In the genomic region with DNA sequence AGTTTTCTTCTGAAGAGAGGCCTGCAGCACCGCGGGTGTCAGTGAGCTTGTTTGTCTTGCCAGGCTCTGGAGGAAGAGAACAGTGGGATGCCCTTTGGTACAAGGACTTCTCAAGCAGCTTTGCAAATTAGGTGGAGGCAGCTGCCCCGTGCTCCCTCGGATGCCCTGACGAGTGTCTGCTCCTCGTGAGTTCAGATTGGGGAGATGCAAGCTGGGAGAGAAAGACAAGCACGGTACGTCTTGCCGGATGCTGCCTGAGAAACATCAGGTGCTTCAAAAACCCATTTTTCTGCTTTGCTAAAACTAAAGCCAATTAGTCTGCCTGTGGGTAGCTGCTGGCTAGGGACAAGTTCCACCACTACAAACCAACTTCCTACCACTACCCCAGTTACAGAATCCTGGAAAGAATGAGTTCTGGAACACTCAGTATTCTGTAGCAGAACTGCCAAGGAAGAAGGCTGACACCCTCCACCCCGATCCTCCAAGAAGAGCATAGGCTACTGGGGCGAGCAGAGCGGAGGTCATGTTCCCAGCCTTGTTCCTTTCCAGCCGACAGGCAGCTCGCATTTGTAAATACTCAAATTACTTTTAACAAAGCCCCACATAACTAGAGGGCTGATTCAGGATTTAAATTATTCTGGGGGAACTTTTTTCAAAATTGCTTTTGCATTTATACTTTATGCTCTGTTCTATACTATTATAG, we compare ENCODE assay signal across 9 mouse cellular contexts.
A peak's percentile ranks its signal among the peaks of the same experiment; 100 is the strongest.
DNase-seq lines count a peak whose midpoint lies in the region; ATAC-seq and TF ChIP-seq lines count a peak whose summit lies in the region.
"Had no signal": no experiment of that assay in that cellular context is flagged by ENCODE, and none has a peak within 500 bp of the region (broad histone marks: within the 10 kb centered on the region; RNA-seq: fewer than 3 reads in every experiment).

No protein-coding gene starts in this region.

- no peak for TF ChIP-seq CTCF in stomach, postnatal 0 days (IDR thresholded peaks at IDR 0.05; ENCODE audit: low read depth)

- no peak overlapping the region for H3K4me3 ChIP-seq in stomach, embryonic 16.5 days (replicated peaks; ENCODE audit: low read length)
- no peak overlapping the region for H3K4me3 ChIP-seq in stomach, postnatal 0 days (ENCODE audit: low read depth, low read length)
- H3K4me3 ChIP-seq in hindbrain, embryonic 15.5 days = no peak overlapping the region

- H3K9ac ChIP-seq in stomach, embryonic 16.5 days (ENCODE audit: low read length) = no peak overlapping the region
- no peak overlapping the region for H3K9ac ChIP-seq in stomach, postnatal 0 days (ENCODE audit: low read length)
- no peak overlapping the region for H3K9ac ChIP-seq in hindbrain, embryonic 15.5 days

- H3K27ac ChIP-seq in stomach, embryonic 16.5 days (ENCODE audit: low read length) = no peak overlapping the region
- no peak overlapping the region for H3K27ac ChIP-seq in stomach, postnatal 0 days (replicated peaks)
- H3K27ac ChIP-seq in hindbrain, embryonic 15.5 days (replicated peaks) = no peak overlapping the region

- 18% methylated on average over 14 of the region's 14 CpGs for WGBS in stomach, embryonic 16.5 days
- WGBS in stomach, postnatal 0 days = 23% methylated on average over 14 of the region's 14 CpGs
- WGBS in hindbrain, embryonic 15.5 days = 6% methylated on average over 14 of the region's 14 CpGs

- H3K9me3 ChIP-seq in stomach, embryonic 16.5 days (replicated peaks; ENCODE audit: control insufficient read depth, low read length) = no peaks in the 10 kb centered on the region
- H3K9me3 ChIP-seq in stomach, postnatal 0 days (ENCODE audit: control insufficient read depth, low read length) = no peaks in the 10 kb centered on the region
- H3K9me3 ChIP-seq in hindbrain, embryonic 15.5 days = no peaks in the 10 kb centered on the region

- no peaks in the 10 kb centered on the region for H3K27me3 ChIP-seq in stomach, embryonic 16.5 days (ENCODE audit: control insufficient read depth, insufficient read depth, low read length)
- H3K27me3 ChIP-seq in stomach, postnatal 0 days (ENCODE audit: control insufficient read depth, insufficient read depth, low read length) = no peaks in the 10 kb centered on the region
- no peaks in the 10 kb centered on the region for H3K27me3 ChIP-seq in hindbrain, embryonic 15.5 days

- peaks cover 5% of the 10 kb centered on the region; the same call in 1 of the 2 replicates for H3K4me1 ChIP-seq in stomach, embryonic 16.5 days (ENCODE audit: control insufficient read depth, insufficient read depth, low read length)
- no peaks in the 10 kb centered on the region for H3K4me1 ChIP-seq in stomach, postnatal 0 days (replicated peaks; ENCODE audit: control insufficient read depth, insufficient read depth)
- H3K4me1 ChIP-seq in hindbrain, embryonic 15.5 days (replicated peaks) = peaks cover 16% of the 10 kb centered on the region

- H3K36me3 ChIP-seq in stomach, embryonic 16.5 days (ENCODE audit: control insufficient read depth, insufficient read depth, low read length) = no peaks in the 10 kb centered on the region
- no peaks in the 10 kb centered on the region for H3K36me3 ChIP-seq in stomach, postnatal 0 days (ENCODE audit: control insufficient read depth, insufficient read depth, low read length)
- no peaks in the 10 kb centered on the region for H3K36me3 ChIP-seq in hindbrain, embryonic 15.5 days

- no peak for TF ChIP-seq EP300 in stomach, postnatal 0 days (optimal IDR thresholded peaks at IDR 0.05)

- ATAC-seq in frontal cortex, adult (ENCODE audit: low TSS enrichment) = peak; percentile 55
- ATAC-seq in stomach, embryonic 16.5 days (ENCODE audit: insufficient read depth, low FRiP score) = no peak
- ATAC-seq in stomach, postnatal 0 days (ENCODE audit: low FRiP score, low TSS enrichment) = no peak
- no peak for ATAC-seq in hindbrain, embryonic 15.5 days (ENCODE audit: low FRiP score, low read depth)
- ATAC-seq in megakaryocyte progenitor cell, adult 5-6 weeks (replicated peaks; ENCODE audit: poor library complexity) = no peak

- 0 out of 2 replicates have a peak overlapping the region, but pooled peaks have one; percentile 5 for H3K4me2 ChIP-seq in stomach, embryonic 16.5 days (ENCODE audit: low read depth, low read length)
- no peak overlapping the region for H3K4me2 ChIP-seq in stomach, postnatal 0 days (replicated peaks; ENCODE audit: low read depth)
- H3K4me2 ChIP-seq in hindbrain, embryonic 15.5 days = peak overlapping the region; percentile 14

- DNase-seq in frontal cortex, postnatal 36 days (ENCODE audit: low spot score in 2 of 2) = no peak
- DNase-seq in stomach, postnatal 0 days (ENCODE audit: low spot score) = no peak
- no peak for DNase-seq in spleen, postnatal 4 days (ENCODE audit: low spot score in 2 of 2)
- no peak for DNase-seq in right cerebral cortex, adult 18-20 months
- DNase-seq: heart, postnatal 4 days had no signal
